ENCODE assay signal across 16 mouse cellular contexts in the genomic region with DNA sequence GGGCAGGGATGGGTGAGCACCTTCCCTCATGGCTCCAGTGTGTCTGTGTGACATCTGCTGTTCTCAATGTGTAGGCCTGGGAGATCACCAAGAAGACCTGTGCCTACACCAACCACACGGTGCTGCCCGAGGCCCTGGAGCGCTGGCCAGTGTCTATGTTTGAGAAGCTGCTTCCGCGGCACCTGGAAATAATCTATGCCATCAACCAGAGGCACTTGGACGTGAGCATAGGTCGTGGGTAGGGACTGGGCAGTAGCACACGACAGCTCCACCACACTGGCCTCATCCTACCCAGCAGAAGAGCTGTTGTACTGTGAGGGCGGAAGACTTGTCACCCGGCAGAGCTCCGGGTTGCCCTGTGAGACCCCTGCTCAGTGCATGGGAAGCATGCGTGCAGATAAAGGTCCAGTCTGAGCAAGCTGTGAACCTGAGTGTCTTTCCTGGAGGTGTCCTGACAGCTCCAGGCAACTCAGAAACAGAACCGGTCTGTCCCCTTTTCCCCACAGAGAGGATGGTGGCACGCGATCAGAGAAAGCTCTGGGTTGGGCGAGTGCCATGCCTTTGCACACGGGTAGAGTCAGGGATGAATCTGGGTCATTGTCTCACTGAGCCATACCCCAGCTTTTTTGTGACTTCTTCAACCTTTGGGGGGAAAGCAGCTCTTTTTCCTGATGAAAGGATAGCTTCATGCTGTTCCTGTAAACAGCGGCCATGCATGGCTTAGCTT. TPM values are rescaled to one million over a fixed set of nuclear protein-coding genes. Genes with fewer than 3 reads are reported as not detected.
DNase-seq lines count a peak whose midpoint lies in the region; ATAC-seq and TF ChIP-seq lines count a peak whose summit lies in the region.
"Had no signal": no experiment of that assay in that cellular context is flagged by ENCODE, and none has a peak within 500 bp of the region (broad histone marks: within the 10 kb centered on the region; RNA-seq: fewer than 3 reads in every experiment).

No protein-coding gene starts in this region.

- 86% methylated on average over 18 of the region's 18 CpGs for WGBS in midbrain, postnatal 0 days
- 95% methylated on average over 18 of the region's 18 CpGs for WGBS in midbrain, embryonic 14.5 days
- WGBS in cerebellum, adult 2 months, result 64% methylated on average over 18 of the region's 18 CpGs
- 86% methylated on average over 18 of the region's 18 CpGs for WGBS in stomach, postnatal 0 days
- 93% methylated on average over 18 of the region's 18 CpGs for WGBS in intestine, postnatal 0 days

- TF ChIP-seq CTCF in midbrain, postnatal 0 days (IDR thresholded peaks at IDR 0.05), result no peak
- TF ChIP-seq CTCF in cerebellum, adult 2 months (IDR thresholded peaks at IDR 0.05; ENCODE audit: borderline replicate concordance, insufficient read depth, low read depth, low read length), result no peak
- no peak for TF ChIP-seq CTCF in stomach, postnatal 0 days (IDR thresholded peaks at IDR 0.05; ENCODE audit: low read depth)
- no peak for TF ChIP-seq CTCF in intestine, postnatal 0 days (IDR thresholded peaks at IDR 0.05; ENCODE audit: low read depth)

- no peak for TF ChIP-seq POLR2A in cerebellum, adult 2 months (IDR thresholded peaks at IDR 0.05; ENCODE audit: borderline replicate concordance, insufficient read depth, low read length)

- H3K4me2 ChIP-seq in midbrain, postnatal 0 days (ENCODE audit: low read depth, low read length, poor library complexity, severe bottlenecking), result no peak overlapping the region
- no peak overlapping the region for H3K4me2 ChIP-seq in midbrain, embryonic 14.5 days (ENCODE audit: low read length)
- H3K4me2 ChIP-seq in stomach, postnatal 0 days (replicated peaks; ENCODE audit: low read depth), result no peak overlapping the region
- H3K4me2 ChIP-seq in intestine, postnatal 0 days (replicated peaks; ENCODE audit: low read depth), result no peak overlapping the region
- H3K4me2 ChIP-seq: embryonic facial prominence, embryonic 13.5 days; heart, embryonic 15.5 days; hindbrain, embryonic 15.5 days; kidney, embryonic 15.5 days; limb, embryonic 15.5 days had no signal

- no peak for TF ChIP-seq EP300 in stomach, postnatal 0 days (optimal IDR thresholded peaks at IDR 0.05)

- peak; percentile 40; the same call in 1 of the 2 replicates for ATAC-seq in frontal cortex, adult (ENCODE audit: low TSS enrichment)
- no peak for ATAC-seq in midbrain, postnatal 0 days (ENCODE audit: low FRiP score)
- ATAC-seq in midbrain, embryonic 14.5 days (ENCODE audit: low FRiP score, low TSS enrichment), result no peak
- ATAC-seq in stomach, postnatal 0 days (ENCODE audit: low FRiP score, low TSS enrichment), result no peak
- no peak for ATAC-seq in erythroid progenitor cell, adult 5-6 weeks (replicated peaks; ENCODE audit: low FRiP score, poor library complexity, severe bottlenecking)
- no peak for ATAC-seq in intestine, postnatal 0 days
- ATAC-seq: forebrain, embryonic 14.5 days had no signal

- H3K27me3 ChIP-seq in midbrain, postnatal 0 days (ENCODE audit: insufficient read depth, low read length), result no peaks in the 10 kb centered on the region
- H3K27me3 ChIP-seq in midbrain, embryonic 14.5 days (ENCODE audit: control insufficient read depth, insufficient read depth, low read length), result no peaks in the 10 kb centered on the region
- no peaks in the 10 kb centered on the region for H3K27me3 ChIP-seq in cerebellum, adult 2 months (ENCODE audit: control insufficient read depth, insufficient read depth, low read length)
- H3K27me3 ChIP-seq in stomach, postnatal 0 days (ENCODE audit: control insufficient read depth, insufficient read depth, low read length), result no peaks in the 10 kb centered on the region
- H3K27me3 ChIP-seq in intestine, postnatal 0 days (replicated peaks; ENCODE audit: control insufficient read depth, insufficient read depth, low read length), result no peaks in the 10 kb centered on the region
- H3K27me3 ChIP-seq: embryonic facial prominence, embryonic 13.5 days; heart, embryonic 15.5 days; hindbrain, embryonic 15.5 days; kidney, embryonic 15.5 days; limb, embryonic 15.5 days had no signal

- no peak overlapping the region for H3K9ac ChIP-seq in midbrain, postnatal 0 days (replicated peaks; ENCODE audit: low read length, poor library complexity, severe bottlenecking)
- no peak overlapping the region for H3K9ac ChIP-seq in midbrain, embryonic 14.5 days (replicated peaks; ENCODE audit: low read length)
- no peak overlapping the region for H3K9ac ChIP-seq in stomach, postnatal 0 days (ENCODE audit: low read length)
- no peak overlapping the region for H3K9ac ChIP-seq in intestine, postnatal 0 days (ENCODE audit: low read depth, low read length)
- H3K9ac ChIP-seq: embryonic facial prominence, embryonic 13.5 days; heart, embryonic 15.5 days; hindbrain, embryonic 15.5 days; kidney, embryonic 15.5 days; limb, embryonic 15.5 days had no signal

- H3K36me3 ChIP-seq in midbrain, postnatal 0 days (ENCODE audit: insufficient read depth, low read length), result peaks cover 79% of the 10 kb centered on the region
- H3K36me3 ChIP-seq in midbrain, embryonic 14.5 days (ENCODE audit: control insufficient read depth, insufficient read depth, low read length), result peaks cover 86% of the 10 kb centered on the region
- peaks cover 53% of the 10 kb centered on the region for H3K36me3 ChIP-seq in stomach, postnatal 0 days (ENCODE audit: control insufficient read depth, insufficient read depth, low read length)
- H3K36me3 ChIP-seq in intestine, postnatal 0 days (ENCODE audit: control insufficient read depth, insufficient read depth), result peaks cover 82% of the 10 kb centered on the region

- no peak overlapping the region for H3K27ac ChIP-seq in midbrain, postnatal 0 days (ENCODE audit: low read depth, low read length)
- no peak overlapping the region for H3K27ac ChIP-seq in midbrain, embryonic 14.5 days (replicated peaks; ENCODE audit: low read depth, low read length)
- no peak overlapping the region for H3K27ac ChIP-seq in cerebellum, adult 2 months (ENCODE audit: insufficient read depth, low read length)
- H3K27ac ChIP-seq in stomach, postnatal 0 days (replicated peaks), result 0 out of 2 replicates have a peak overlapping the region, but pooled peaks have one; percentile 8
- H3K27ac ChIP-seq in intestine, postnatal 0 days (ENCODE audit: low read depth, low read length), result no peak overlapping the region
- H3K27ac ChIP-seq: embryonic facial prominence, embryonic 13.5 days; heart, embryonic 15.5 days; hindbrain, embryonic 15.5 days; kidney, embryonic 15.5 days; limb, embryonic 15.5 days had no signal

- H3K4me1 ChIP-seq in midbrain, postnatal 0 days (ENCODE audit: insufficient read depth, low read length), result no peaks in the 10 kb centered on the region
- no peaks in the 10 kb centered on the region for H3K4me1 ChIP-seq in midbrain, embryonic 14.5 days (ENCODE audit: control insufficient read depth, insufficient read depth, low read length)
- H3K4me1 ChIP-seq in cerebellum, adult 2 months (ENCODE audit: control insufficient read depth, insufficient read depth, low read length), result peaks cover 8% of the 10 kb centered on the region; the same call in 1 of the 2 replicates
- H3K4me1 ChIP-seq in stomach, postnatal 0 days (replicated peaks; ENCODE audit: control insufficient read depth, insufficient read depth), result no peaks in the 10 kb centered on the region
- no peaks in the 10 kb centered on the region for H3K4me1 ChIP-seq in intestine, postnatal 0 days (replicated peaks; ENCODE audit: control insufficient read depth, insufficient read depth, low read length)
- H3K4me1 ChIP-seq: embryonic facial prominence, embryonic 13.5 days; heart, embryonic 15.5 days; hindbrain, embryonic 15.5 days; kidney, embryonic 15.5 days; limb, embryonic 15.5 days had no signal

- no peaks in the 10 kb centered on the region for H3K9me3 ChIP-seq in midbrain, postnatal 0 days (ENCODE audit: low read length)
- H3K9me3 ChIP-seq in midbrain, embryonic 14.5 days (ENCODE audit: control insufficient read depth, low read length), result no peaks in the 10 kb centered on the region
- no peaks in the 10 kb centered on the region for H3K9me3 ChIP-seq in stomach, postnatal 0 days (ENCODE audit: control insufficient read depth, low read length)
- H3K9me3 ChIP-seq in intestine, postnatal 0 days (ENCODE audit: control insufficient read depth), result no peaks in the 10 kb centered on the region
- H3K9me3 ChIP-seq: embryonic facial prominence, embryonic 13.5 days; G1E; heart, embryonic 15.5 days; hindbrain, embryonic 15.5 days; kidney, embryonic 15.5 days; limb, embryonic 15.5 days had no signal

- H3K4me3 ChIP-seq in midbrain, postnatal 0 days (ENCODE audit: low read depth, low read length), result no peak overlapping the region
- no peak overlapping the region for H3K4me3 ChIP-seq in midbrain, embryonic 14.5 days (replicated peaks; ENCODE audit: low read depth, low read length)
- H3K4me3 ChIP-seq in cerebellum, adult 2 months (replicated peaks; ENCODE audit: insufficient read depth, low read depth, low read length), result no peak overlapping the region
- no peak overlapping the region for H3K4me3 ChIP-seq in stomach, postnatal 0 days (ENCODE audit: low read depth, low read length)
- no peak overlapping the region for H3K4me3 ChIP-seq in intestine, postnatal 0 days (ENCODE audit: low read depth, low read length)
- H3K4me3 ChIP-seq: embryonic facial prominence, embryonic 13.5 days; heart, embryonic 15.5 days; hindbrain, embryonic 15.5 days; kidney, embryonic 15.5 days; limb, embryonic 15.5 days had no signal

- DNase-seq in frontal cortex, adult 2 months (ENCODE audit: extremely low spot score in 1 of 2, low spot score in 1 of 2), result no peak
- DNase-seq in midbrain, postnatal 0 days (ENCODE audit: low spot score), result peak; percentile 35
- DNase-seq in midbrain, embryonic 14.5 days, result no peak
- DNase-seq in cerebellum, adult 2 months, result peak; percentile 70 to 71
- no peak for DNase-seq in stomach, postnatal 0 days (ENCODE audit: low spot score)
- DNase-seq: gastrocnemius, postnatal 10 days had no signal

RNA-seq across cellular contexts. Expression of a gene that starts 30.3 kb away (rescaled TPM):
- 123 and 125 TPM in 2 replicates for polyA plus RNA-seq in frontal cortex, adult 2 months (2012; rRNA removed)
- 228 and 281 TPM in 2 replicates for total RNA-seq in midbrain, postnatal 0 days (2014; rRNA removed)
- 124 and 136 TPM in 2 replicates for polyA plus RNA-seq in midbrain, postnatal 0 days (2015; fragmentation: Nextera tagmentation; extraction: Ambion mirVana)
- polyA plus RNA-seq in midbrain, embryonic 14.5 days (2014; fragmentation: Nextera tagmentation; extraction: Ambion mirVana), result 62.2 and 64.5 TPM in 2 replicates
- polyA plus RNA-seq in cerebellum, adult 2 months (2012; rRNA removed), result 134 and 144 TPM in 2 replicates
- polyA plus RNA-seq in stomach, postnatal 0 days (2015; fragmentation: Nextera tagmentation; extraction: Ambion mirVana), result 109 and 115 TPM in 2 replicates
- total RNA-seq in erythroid progenitor cell, adult 5-6 weeks (2015; ENCODE audit: low replicate concordance), result 2.1 and 3.6 TPM in 2 replicates
- total RNA-seq in erythroid progenitor cell, adult 5-6 weeks (2017; ENCODE audit: low replicate concordance), result 3.6 and 7.3 TPM in 2 replicates
- polyA plus RNA-seq in intestine, postnatal 0 days (2015; fragmentation: Nextera tagmentation; extraction: Ambion mirVana), result 42.3 and 43.7 TPM in 2 replicates

Comparison
In these comparisons a context has a peak if more than half of its experiments do, and no peak if none do; other contexts are left out.
1. DNase-seq: peak in midbrain, postnatal 0 days (single experiment) and cerebellum, adult 2 months (2 of 2); none in frontal cortex, adult 2 months (0 of 2), midbrain, embryonic 14.5 days (single experiment) and stomach, postnatal 0 days (single experiment).